Mouse (Mus musculus) CH12.LX (cell line): ENCODE measurements at regions not wholly inside any gene's neighbourhood (a gene's known extent, or its start where the extent isn't known, plus 50 kb on each side); places are given as distances from the start of the nearest gene placed in this dataset.

Experiments used
- DNase-seq: peaks from one replicate; pipeline ENCODE4 v3.0.0-alpha.2; 2013; ENCODE audit errors: extremely low read depth
- H3K27ac ChIP-seq: 2 replicates; pipeline ENCODE4 v1.5.1; 2012; ENCODE audit warnings: low read depth, mild to moderate bottlenecking, control low read depth, moderate library complexity; ENCODE audit not compliant: insufficient read depth
- H3K27me3 ChIP-seq: replicated peaks from 2 replicates; pipeline ENCODE3; 2012; ENCODE audit warnings: inconsistent platforms
- H3K36me3 ChIP-seq, 2 experiments: replicated peaks in 1 of 2; 2 replicates each; pipeline versions ENCODE3 to v1.6.1; 2012; ENCODE audit warnings: inconsistent platforms in 1 of 2, low read length in 1 of 2, mild to moderate bottlenecking in 1 of 2, mixed read lengths in 1 of 2, moderate library complexity in 1 of 2; ENCODE audit not compliant: control insufficient read depth in 1 of 2, insufficient read depth in 1 of 2
- H3K4me1 ChIP-seq, 2 experiments: 2 replicates each; pipeline ENCODE4 v1.6.1; 2012; ENCODE audit warnings: inconsistent platforms in 1 of 2, moderate library complexity in 1 of 2; ENCODE audit not compliant: insufficient read depth in 2 of 2, control insufficient read depth in 1 of 2
- H3K4me2 ChIP-seq: 2 replicates; pipeline ENCODE4 v1.6.1; 2012; ENCODE audit warnings: low read depth, mild to moderate bottlenecking, control low read depth; ENCODE audit not compliant: poor library complexity, insufficient read depth, severe bottlenecking
- H3K4me3 ChIP-seq, 3 experiments: fragments of 150-350 bp in 1 of 3; sonication (generic) in 1 of 3; replicated peaks in 1 of 3; 2 replicates each; pipeline versions ENCODE3 to v1.5.1; 2011 to 2012; ENCODE audit warnings: low read depth in 2 of 3, low read length in 2 of 3, mild to moderate bottlenecking in 2 of 3, moderate library complexity in 2 of 3, control low read depth in 1 of 3, improper control_type of control experiment in 1 of 3, inconsistent platforms in 1 of 3, mixed read lengths in 1 of 3; ENCODE audit not compliant: poor library complexity in 1 of 3
- H3K79me2 ChIP-seq: replicated peaks from 2 replicates; pipeline ENCODE4 v1.6.1; 2012; ENCODE audit warnings: mild to moderate bottlenecking, moderate library complexity; ENCODE audit not compliant: control insufficient read depth, poor library complexity, insufficient read depth, severe bottlenecking; ENCODE audit errors: extremely low read depth
- H3K9ac ChIP-seq: 2 replicates; pipeline ENCODE4 v1.6.1; 2012; ENCODE audit warnings: low read depth, mild to moderate bottlenecking, control low read depth, moderate library complexity; ENCODE audit not compliant: insufficient read depth
- H3K9me3 ChIP-seq: replicated peaks from 2 replicates; pipeline ENCODE3; 2012; ENCODE audit warnings: low read length, inconsistent platforms, mixed read lengths
- BHLHE40 ChIP-seq: IDR thresholded peaks from 2 replicates; pipeline ENCODE4 v1.6.1; 2011; ENCODE audit warnings: mild to moderate bottlenecking, low read depth, low read length, improper control_type of control experiment
- CHD1 ChIP-seq: IDR thresholded peaks from 2 replicates; pipeline ENCODE4 v1.6.1; 2012; ENCODE audit warnings: low read depth, low read length, improper control_type of control experiment, inconsistent platforms
- CHD2 ChIP-seq: IDR thresholded peaks from 2 replicates; pipeline ENCODE4 v1.6.1; 2011; ENCODE audit warnings: low read length, improper control_type of control experiment
- CTCF ChIP-seq, 2 experiments: IDR thresholded peaks in 1 of 2; conservative IDR thresholded peaks in 1 of 2; 2 replicates each; pipeline ENCODE4 v1.5.1; 2011 to 2012; ENCODE audit warnings: low read depth in 2 of 2, low read length in 2 of 2, improper control_type of control experiment in 1 of 2, inconsistent platforms in 1 of 2, mild to moderate bottlenecking in 1 of 2, moderate library complexity in 1 of 2
- E2F4 ChIP-seq: IDR thresholded peaks from 2 replicates; pipeline ENCODE4 v1.6.1; 2011; ENCODE audit warnings: low read depth, low read length, improper control_type of control experiment; ENCODE audit not compliant: insufficient replicate concordance
- ELF1 ChIP-seq: IDR thresholded peaks from 2 replicates; pipeline ENCODE4 v1.6.1; 2014; ENCODE audit warnings: low read depth, mild to moderate bottlenecking, inconsistent platforms, low read length, improper control_type of control experiment
- EP300 ChIP-seq: IDR thresholded peaks from 2 replicates; pipeline ENCODE4 v1.6.1; 2011; ENCODE audit warnings: low read length, improper control_type of control experiment
- ETS1 ChIP-seq: conservative IDR thresholded peaks from 2 replicates; pipeline ENCODE4 v1.6.1; 2012; ENCODE audit warnings: low read depth, mild to moderate bottlenecking, inconsistent platforms, low read length, improper control_type of control experiment, moderate library complexity
- GABPA ChIP-seq: IDR thresholded peaks from 2 replicates; pipeline ENCODE4 v1.6.1; 2012; ENCODE audit warnings: low read depth, low read length, improper control_type of control experiment, inconsistent platforms; ENCODE audit not compliant: insufficient replicate concordance
- HCFC1 ChIP-seq: IDR thresholded peaks from 2 replicates; pipeline ENCODE4 v1.6.1; 2012; ENCODE audit warnings: low read depth, mild to moderate bottlenecking, inconsistent platforms, low read length, improper control_type of control experiment
- IRF4 ChIP-seq: IDR thresholded peaks from 2 replicates; pipeline ENCODE4 v1.6.1; 2014; ENCODE audit warnings: low read depth, mild to moderate bottlenecking, inconsistent platforms, low read length, improper control_type of control experiment
- JUN ChIP-seq: IDR thresholded peaks from 2 replicates; pipeline ENCODE4 v1.6.1; 2011; ENCODE audit warnings: low read depth, mild to moderate bottlenecking, low read length, improper control_type of control experiment, moderate library complexity; ENCODE audit not compliant: insufficient read depth
- JUND ChIP-seq: conservative IDR thresholded peaks from 2 replicates; pipeline ENCODE4 v1.6.1; 2011; ENCODE audit warnings: low read depth, low read length, improper control_type of control experiment
- MAFK ChIP-seq: IDR thresholded peaks from 2 replicates; pipeline ENCODE4 v1.6.1; 2011; ENCODE audit warnings: low read length, improper control_type of control experiment; ENCODE audit not compliant: insufficient replicate concordance
- MAX ChIP-seq: IDR thresholded peaks from 2 replicates; pipeline ENCODE4 v1.6.1; 2011; ENCODE audit warnings: low read length, improper control_type of control experiment
- MAZ ChIP-seq: IDR thresholded peaks from 2 replicates; pipeline ENCODE4 v1.6.1; 2012; ENCODE audit warnings: low read depth, mild to moderate bottlenecking, inconsistent platforms, low read length, improper control_type of control experiment, moderate library complexity
- MEF2A ChIP-seq: IDR thresholded peaks from 2 replicates; pipeline ENCODE4 v1.6.1; 2014; ENCODE audit warnings: low read depth, mild to moderate bottlenecking, inconsistent platforms, low read length, improper control_type of control experiment, borderline replicate concordance
- MXI1 ChIP-seq: IDR thresholded peaks from 2 replicates; pipeline ENCODE4 v1.6.1; 2011; ENCODE audit warnings: mild to moderate bottlenecking, low read depth, low read length, improper control_type of control experiment
- MYC ChIP-seq: IDR thresholded peaks from 2 replicates; pipeline ENCODE4 v1.6.1; 2011; ENCODE audit warnings: low read depth, mild to moderate bottlenecking, improper control_type of control experiment, low read length
- PAX5 ChIP-seq: IDR thresholded peaks from 2 replicates; pipeline ENCODE4 v1.6.1; 2012; ENCODE audit warnings: low read length, inconsistent platforms, mixed read lengths
- POLR2A ChIP-seq: IDR thresholded peaks from 2 replicates; pipeline ENCODE4 v1.6.1; 2011; ENCODE audit warnings: low read depth, mild to moderate bottlenecking, improper control_type of control experiment, low read length
- POLR2AphosphoS2 ChIP-seq: IDR thresholded peaks from 2 replicates; pipeline ENCODE4 v1.6.1; 2011; ENCODE audit warnings: low read depth, low read length, improper control_type of control experiment
- RCOR1 ChIP-seq: conservative IDR thresholded peaks from 2 replicates; pipeline ENCODE4 v1.6.1; 2012; ENCODE audit warnings: low read depth, mild to moderate bottlenecking, inconsistent platforms, low read length, improper control_type of control experiment
- SIN3A ChIP-seq: IDR thresholded peaks from 2 replicates; pipeline ENCODE4 v1.6.1; 2012; ENCODE audit warnings: low read length, improper control_type of control experiment, inconsistent platforms
- SMC3 ChIP-seq: IDR thresholded peaks from 2 replicates; pipeline ENCODE4 v1.6.1; 2011; ENCODE audit warnings: low read depth, low read length, improper control_type of control experiment
- TCF12 ChIP-seq: IDR thresholded peaks from 2 replicates; pipeline ENCODE4 v1.6.1; 2014; ENCODE audit warnings: low read depth, mild to moderate bottlenecking, inconsistent platforms, low read length, improper control_type of control experiment
- UBTF ChIP-seq: IDR thresholded peaks from 2 replicates; pipeline ENCODE4 v1.6.1; 2012; ENCODE audit warnings: low read depth, mild to moderate bottlenecking, inconsistent platforms, low read length, improper control_type of control experiment, moderate library complexity
- USF1 ChIP-seq: IDR thresholded peaks from 2 replicates; pipeline ENCODE4 v1.6.1; 2014; ENCODE audit warnings: low read depth, mild to moderate bottlenecking, inconsistent platforms, low read length, improper control_type of control experiment
- USF2 ChIP-seq: conservative IDR thresholded peaks from 2 replicates; pipeline ENCODE4 v1.6.1; 2011; ENCODE audit warnings: low read depth, low read length, improper control_type of control experiment
- ZC3H11A ChIP-seq: IDR thresholded peaks from 2 replicates; pipeline ENCODE4 v1.6.1; 2012; ENCODE audit warnings: low read depth, mild to moderate bottlenecking, inconsistent platforms, low read length, improper control_type of control experiment
- ZKSCAN1 ChIP-seq: IDR thresholded peaks from 2 replicates; pipeline ENCODE4 v1.6.1; 2012; ENCODE audit warnings: low read depth, inconsistent platforms, low read length, improper control_type of control experiment, borderline replicate concordance
- ZMIZ1 ChIP-seq: IDR thresholded peaks from 2 replicates; pipeline ENCODE4 v1.6.1; 2012; ENCODE audit warnings: low read depth, mild to moderate bottlenecking, inconsistent platforms, low read length, improper control_type of control experiment
- ZNF384 ChIP-seq: IDR thresholded peaks from 2 replicates; pipeline ENCODE4 v1.6.1; 2012; ENCODE audit warnings: low read depth, low read length, improper control_type of control experiment, inconsistent platforms
- dilution Hi-C: fragments of 300-500 bp; cut with MboI; formaldehyde crosslinking; loops from 2 replicates; pipeline ENCODE4 v1.14.3; 2020; ENCODE audit warnings: low sequenced_read_pairs; ENCODE audit not compliant: extremely low pct_unique_long_range_greater_than_20kb, extremely low pct_ligation_motif_present
- in situ Hi-C: fragments of 300-500 bp; cut with MboI; formaldehyde crosslinking; loops from 3 replicates; pipeline ENCODE4 v1.14.3; 2019; ENCODE audit warnings: low sequenced_read_pairs, low pct_ligation_motif_present, low pct_unique_long_range_greater_than_20kb, mixed read lengths

- TF ChIP-seq MAX (no peak), UBTF (no peak), IRF4 (no peak), MAZ (no peak), ELF1 (no peak), GABPA (no peak), USF2 (no peak), ETS1 (no peak), HCFC1 (no peak), MAFK (no peak), ZKSCAN1 (no peak)
- TF ChIP-seq, all 38 proteins: peak for 0
- DNase-seq: no peak
- dilution Hi-C loops (no loop called here), in situ Hi-C loops (no loop called here)
- peaks cover 8% of the 10 kb centered on the region for H3K9me3 ChIP-seq
- H3K9ac ChIP-seq: no peak overlapping the region
- H3K4me3 ChIP-seq: no peak overlapping the region
- no peaks in the 10 kb centered on the region for H3K79me2 ChIP-seq
- H3K27ac ChIP-seq: no peak overlapping the region
- no peaks in the 10 kb centered on the region for H3K36me3 ChIP-seq
- H3K27me3 ChIP-seq: no peaks in the 10 kb centered on the region
- H3K4me1 ChIP-seq: peaks cover 0 to 18% of the 10 kb centered on the region in 2 experiments; a peak in 2 of 4 replicates
- no peak overlapping the region for H3K4me2 ChIP-seq
Measured at GRCm38 (mm10) chr6:144874251-144874650, 92.5 kb upstream of the Sox5 start.

DNA sequence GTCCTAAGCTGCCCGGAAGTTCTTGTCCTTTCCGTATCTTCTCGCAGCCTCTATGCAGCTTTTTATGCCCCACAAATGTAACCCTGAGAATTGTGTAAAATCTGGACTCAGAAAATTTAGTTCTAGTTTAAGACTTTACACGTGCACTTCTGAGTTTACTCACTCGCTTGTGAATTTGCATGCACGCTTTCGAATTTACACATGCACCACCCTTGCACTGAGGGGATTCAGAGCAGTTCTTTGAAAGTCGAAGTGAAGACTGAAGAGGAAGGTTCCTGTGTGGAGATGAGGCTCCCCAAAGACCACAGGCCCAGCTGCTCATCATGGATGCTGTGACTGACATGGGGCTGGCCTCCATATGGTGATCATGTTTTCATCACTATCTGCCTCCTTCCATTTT is 89.2 kb upstream of the Sox5 start:
- no peaks in the 10 kb centered on the region for H3K27me3 ChIP-seq
- DNase-seq: peak; percentile 85
- in situ Hi-C loops (no loop called here), dilution Hi-C loops (no loop called here)
- H3K9me3 ChIP-seq: peaks cover 8% of the 10 kb centered on the region
- no peak overlapping the region for H3K4me3 ChIP-seq
- H3K4me2 ChIP-seq: no peak overlapping the region
- no peaks in the 10 kb centered on the region for H3K36me3 ChIP-seq
- H3K27ac ChIP-seq: no peak overlapping the region
- no peak overlapping the region for H3K9ac ChIP-seq
- H3K4me1 ChIP-seq: peaks cover 0 to 18% of the 10 kb centered on the region in 2 experiments; a peak in 2 of 4 replicates
- no peaks in the 10 kb centered on the region for H3K79me2 ChIP-seq
- peak; percentile 72; the same call in 1 of the 2 replicates for TF ChIP-seq MYC
- TF ChIP-seq BHLHE40: peak; percentile 100
- TF ChIP-seq EP300: peak; percentile 92
- no peak for TF ChIP-seq CHD1
- no peak for TF ChIP-seq HCFC1
- no peak for TF ChIP-seq UBTF
- TF ChIP-seq TCF12: peak; percentile 75
- TF ChIP-seq ZMIZ1: no peak
- TF ChIP-seq ZKSCAN1: no peak
- TF ChIP-seq POLR2A: no peak
- TF ChIP-seq CTCF (conservative IDR thresholded peaks at IDR 0.05 in 1 of 2, IDR thresholded peaks at IDR 0.05 in 1 of 2; ENCODE audit: low read depth in 2 of 2, low read length in 2 of 2): no peak
- TF ChIP-seq RCOR1: peak; percentile 68; the same call in 1 of the 2 replicates
- peak; percentile 89 for TF ChIP-seq JUND
- TF ChIP-seq MAFK: 0 out of 2 replicates have a peak, but pooled peaks have one; percentile 47
- TF ChIP-seq PAX5: no peak
- peak; percentile 93 for TF ChIP-seq IRF4
- TF ChIP-seq SMC3: peak; percentile 6; the same call in 1 of the 2 replicates
- TF ChIP-seq ETS1: peak; percentile 89
- no peak for TF ChIP-seq SIN3A
- peak; percentile 76 for TF ChIP-seq JUN
- peak; percentile 76 for TF ChIP-seq MEF2A
- TF ChIP-seq USF1: no peak
- no peak for TF ChIP-seq POLR2AphosphoS2
- peak; percentile 75 for TF ChIP-seq MAX
- TF ChIP-seq MXI1: no peak
- TF ChIP-seq E2F4: no peak
- no peak for TF ChIP-seq ZC3H11A
- no peak for TF ChIP-seq ZNF384
- no peak for TF ChIP-seq CHD2
